Mouse (Mus musculus): Measurements from ENCODE around the gene Ctnnd2.

- TF ChIP-seq CTCF (IDR thresholded peaks at IDR 0.05; ENCODE audit: low read depth, low read length) (no peak), POLR2A (IDR thresholded peaks at IDR 0.05; ENCODE audit: extremely low read depth, insufficient read depth, low read length) (no peak)
Observed at GRCm38 (mm10) chr15:31020769-31021168, 848.4 kb downstream of the Ctnnd2 start.
